ENCODE assay signal across 8 mouse cellular contexts in genomic region chr11:93956159-93956558, GRCm38 (mm10). TPM values are rescaled to one million over a fixed set of nuclear protein-coding genes. Genes with fewer than 3 reads are reported as not detected.
DNase-seq lines count a peak whose midpoint lies in the region; ATAC-seq and TF ChIP-seq lines count a peak whose summit lies in the region.

TSS of gene Nme2 (minus strand) at chr11:93956259.

- TF ChIP-seq CTCF in lung, adult 2 months (IDR thresholded peaks at IDR 0.05; ENCODE audit: insufficient read depth, low read length): no peak
- no peak for TF ChIP-seq CTCF in gastrocnemius, adult 2 months (IDR thresholded peaks at IDR 0.05)

- no peak for DNase-seq in lung, adult 2 months
- no peak for DNase-seq in lung, postnatal 4 days
- DNase-seq in adrenal gland, postnatal 4 days (ENCODE audit: low spot score in 2 of 2): no peak
- DNase-seq in gastrocnemius, adult 2 months: peak; percentile 38
- DNase-seq in ovary, postnatal 14 days (ENCODE audit: low spot score): no peak
- no peak for DNase-seq in urinary bladder, postnatal 25 days (ENCODE audit: low spot score)

- peaks cover 21% of the 10 kb centered on the region for H3K36me3 ChIP-seq in hindbrain, embryonic 16.5 days (ENCODE audit: control insufficient read depth, insufficient read depth, low read length)
- H3K36me3 ChIP-seq in liver, embryonic 16.5 days (ENCODE audit: control insufficient read depth, insufficient read depth): peaks cover 8% of the 10 kb centered on the region

- peak within 1 kb of the TSS; percentile 89 for H3K4me2 ChIP-seq in hindbrain, embryonic 16.5 days (ENCODE audit: low read length)
- peak within 1 kb of the TSS; percentile 84 for H3K4me2 ChIP-seq in liver, embryonic 16.5 days (ENCODE audit: low read depth, low read length)

- no peaks in the 10 kb centered on the region for H3K27me3 ChIP-seq in hindbrain, embryonic 16.5 days (replicated peaks; ENCODE audit: control insufficient read depth, insufficient read depth, low read length)
- no peaks in the 10 kb centered on the region for H3K27me3 ChIP-seq in liver, embryonic 16.5 days (ENCODE audit: control insufficient read depth, insufficient read depth, low read depth, low read length)

- H3K4me3 ChIP-seq in lung, adult 2 months (replicated peaks; ENCODE audit: extremely low read depth, low read depth, low read length): peak within 1 kb of the TSS; percentile 81
- H3K4me3 ChIP-seq in gastrocnemius, adult 2 months: peak within 1 kb of the TSS; percentile 75
- H3K4me3 ChIP-seq in hindbrain, embryonic 16.5 days (ENCODE audit: low read length): peak within 1 kb of the TSS; percentile 57
- H3K4me3 ChIP-seq in liver, embryonic 16.5 days (ENCODE audit: low read depth, low read length): peak within 1 kb of the TSS; percentile 71

- WGBS in lung, adult 2 months: under 1% methylated on average over 6 of the region's 6 CpGs
- WGBS in hindbrain, embryonic 16.5 days: 3% methylated on average over 6 of the region's 6 CpGs
- 3% methylated on average over 6 of the region's 6 CpGs for WGBS in liver, embryonic 16.5 days (ENCODE audit: insufficient replicate concordance)

- H3K9ac ChIP-seq in hindbrain, embryonic 16.5 days (ENCODE audit: low read depth, low read length): peak within 1 kb of the TSS; percentile 75
- peak within 1 kb of the TSS; percentile 55 for H3K9ac ChIP-seq in liver, embryonic 16.5 days (ENCODE audit: low read depth, low read length)

- peak within 1 kb of the TSS; percentile 97 for H3K27ac ChIP-seq in gastrocnemius, adult 2 months
- H3K27ac ChIP-seq in hindbrain, embryonic 16.5 days (ENCODE audit: low read depth, low read length): peak within 1 kb of the TSS; percentile 79
- peak within 1 kb of the TSS; percentile 64 for H3K27ac ChIP-seq in liver, embryonic 16.5 days (ENCODE audit: low read length)

- intact Hi-C loops in gastrocnemius, adult 2 months (cut with DNase I): loop anchor here (5.0 kb wide), 1 partner anchor 41 kb away; the partner anchor contains the start of gene Spag9

- H3K4me1 ChIP-seq in lung, adult 2 months (ENCODE audit: control insufficient read depth, insufficient read depth, low read length): peaks cover 13% of the 10 kb centered on the region
- H3K4me1 ChIP-seq in hindbrain, embryonic 16.5 days (ENCODE audit: control insufficient read depth, insufficient read depth, low read depth, low read length): peaks cover 14% of the 10 kb centered on the region
- H3K4me1 ChIP-seq in liver, embryonic 16.5 days (ENCODE audit: control insufficient read depth, low read depth, low read length): peaks cover 14% of the 10 kb centered on the region

- ATAC-seq in hindbrain, embryonic 16.5 days: 0 out of 2 replicates have a peak, but pooled peaks have one; percentile 3
- no peak for ATAC-seq in liver, embryonic 16.5 days (ENCODE audit: low read depth)

- TF ChIP-seq POLR2A in lung, adult 2 months (IDR thresholded peaks at IDR 0.05; ENCODE audit: borderline replicate concordance, extremely low read depth, low read depth, low read length): no peak

- H3K9me3 ChIP-seq in hindbrain, embryonic 16.5 days (ENCODE audit: control insufficient read depth, low read length): no peaks in the 10 kb centered on the region
- H3K9me3 ChIP-seq in liver, embryonic 16.5 days (replicated peaks; ENCODE audit: control insufficient read depth, low read length): no peaks in the 10 kb centered on the region

RNA-seq across cellular contexts. Expression of gene Nme2, which starts in this region (rescaled TPM):
- 107 and 124 TPM in 2 replicates for polyA plus RNA-seq in lung, adult 2 months (2012; rRNA removed)
- 100 to 1,000 TPM; 419 to 443 TPM for total RNA-seq in adrenal gland, postnatal 4 days (2021)
- total RNA-seq in gastrocnemius, adult 2 months (2021): 100 to 1,000 TPM; 611 to 700 TPM
- polyA plus RNA-seq in hindbrain, embryonic 16.5 days (2015; fragmentation: Nextera tagmentation; extraction: Ambion mirVana): 98.6 and 130 TPM in 2 replicates
- polyA plus RNA-seq in liver, embryonic 16.5 days (2015; fragmentation: Nextera tagmentation; extraction: Ambion mirVana): 166 and 169 TPM in 2 replicates
